Mouse (Mus musculus) natural killer cell, adult 2 months (primary cell): Measurements from ENCODE around the gene Il20rb.

Experiments used
- DNase-seq, 2 experiments: peaks; one replicate each; pipeline ENCODE4 v3.0.0; 2022; ENCODE audit warnings: low spot score in 2 of 2

The Il20rb gene

DNA sequence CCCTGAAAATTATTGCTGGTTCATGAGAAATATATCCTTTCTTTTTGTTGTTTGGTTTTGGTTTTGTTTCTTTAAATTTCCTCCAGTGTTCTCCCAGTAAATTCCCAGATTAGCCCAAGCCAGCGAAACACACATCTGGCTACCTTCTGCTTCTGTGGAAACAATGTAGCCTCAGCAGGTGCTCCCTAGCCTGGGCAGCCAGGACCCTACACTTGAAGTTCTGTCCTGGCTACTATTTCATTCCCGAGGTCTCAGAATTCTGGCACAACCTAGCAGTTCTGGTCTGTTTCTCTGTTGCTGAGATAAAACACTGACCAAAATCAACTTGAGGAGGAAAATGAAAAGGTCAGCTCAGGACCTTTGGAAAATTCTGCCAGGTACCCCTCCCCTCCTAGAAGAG, 55.2 kb downstream of the Il20rb start:
- no peak for DNase-seq

GRCm38 (mm10) chr9:100430911-100431310, 55.7 kb downstream of the Il20rb start:
- DNase-seq, result no peak

GRCm38 (mm10) chr9:100419644-100420043, 66.9 kb downstream of the Il20rb start:
- no peak for DNase-seq

DNA sequence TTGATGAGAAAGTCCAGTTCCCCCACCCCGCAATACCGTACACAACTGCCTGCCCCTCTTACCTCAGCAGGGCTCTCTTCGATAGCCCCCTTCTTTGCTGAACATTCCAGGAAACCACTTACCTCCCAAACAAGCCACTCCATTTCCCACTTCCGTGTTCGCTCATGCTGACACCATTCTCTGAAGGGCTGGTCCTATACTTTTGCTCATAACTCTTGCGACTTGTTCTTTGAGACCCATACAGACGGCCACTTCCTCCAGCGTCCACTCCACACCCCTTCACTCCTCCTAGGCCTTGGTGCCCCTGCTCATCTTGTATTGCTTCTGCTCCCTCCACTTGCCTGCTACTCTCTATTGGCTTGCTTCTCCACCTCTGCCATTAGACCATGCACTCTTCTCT, 67.5 kb downstream of the Il20rb start:
- DNase-seq, result no peak

DNA sequence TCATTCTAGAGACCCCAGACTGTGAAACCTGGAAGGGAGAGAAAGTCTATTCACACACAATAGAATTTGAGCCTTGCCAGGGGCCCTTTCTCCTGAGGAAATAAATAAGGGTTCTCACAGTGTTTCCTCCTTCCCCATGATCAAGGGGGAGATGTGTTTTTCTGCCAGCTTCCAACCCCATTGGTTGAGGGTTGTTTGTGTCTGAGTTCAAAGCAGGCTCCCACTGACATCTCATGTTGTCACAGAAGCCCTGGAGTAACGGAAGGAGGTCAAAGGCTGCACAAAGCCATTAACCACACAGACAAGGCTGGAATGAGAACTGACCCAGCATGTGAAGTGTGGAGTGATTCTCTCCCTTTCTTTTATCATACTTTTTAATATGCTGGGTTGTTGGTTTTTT, 69.8 kb downstream of the Il20rb start:
- no peak for DNase-seq

GRCm38 (mm10) chr9:100416299-100416698, 70.3 kb downstream of the Il20rb start:
- DNase-seq, result no peak

DNA sequence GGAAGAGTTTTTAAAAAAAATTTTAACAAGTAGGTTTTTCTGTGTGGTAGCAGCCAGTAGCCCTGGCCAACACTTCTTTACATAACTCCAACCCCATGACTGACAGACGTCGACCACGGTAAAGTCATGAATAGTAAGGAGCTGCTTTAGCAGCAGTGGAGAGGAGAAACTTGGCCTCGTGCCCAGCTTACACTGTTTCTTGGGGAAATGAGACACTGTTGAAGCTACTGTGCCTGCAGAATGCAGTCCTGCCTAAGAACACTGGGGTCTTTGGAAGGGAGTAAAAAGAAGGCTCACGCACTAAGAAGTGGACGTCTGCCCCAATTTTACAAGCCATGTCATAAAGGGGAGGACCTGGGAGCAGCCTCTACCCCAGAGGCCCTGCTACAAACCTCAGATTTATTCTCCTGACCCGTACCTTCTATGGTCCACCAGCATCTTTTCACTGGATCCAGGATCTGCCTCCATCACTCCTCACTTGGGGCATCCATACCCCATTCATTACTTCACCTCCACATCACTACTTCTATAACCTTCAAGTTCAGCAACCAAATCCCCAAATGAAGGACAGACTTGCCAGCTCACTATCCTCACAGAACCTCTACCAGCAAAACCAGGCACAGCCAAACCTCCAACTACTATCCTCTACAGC, 71.1 kb downstream of the Il20rb start:
- no peak for DNase-seq
